Mouse (Mus musculus): Measurements from ENCODE around the gene Dock11.
A peak's percentile ranks its signal among the peaks of the same experiment; 100 is the strongest.

Gene Dock11

DNA sequence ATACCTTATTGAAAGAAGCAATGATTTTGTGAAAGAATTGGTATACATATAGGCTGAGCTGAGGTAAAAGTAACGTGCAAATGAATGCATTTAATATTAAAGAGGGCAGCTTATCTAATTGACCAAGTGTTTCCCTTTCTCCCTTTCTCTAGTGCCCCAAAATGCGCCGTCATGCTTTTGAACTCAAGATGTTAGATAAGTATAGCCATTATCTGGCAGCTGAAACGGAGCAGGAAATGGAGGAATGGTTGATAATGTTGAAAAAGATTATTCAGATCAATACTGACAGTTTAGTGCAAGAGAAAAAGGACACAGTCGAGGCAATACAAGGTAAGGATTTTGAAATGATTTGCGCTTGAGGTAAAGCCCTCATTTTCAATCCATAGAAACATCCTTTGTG, 74.5 kb downstream of the Dock11 start:
- H3K9me3 ChIP-seq (ENCODE audit: low read length), result no peaks in the 10 kb centered on the region
- H3K4me1 ChIP-seq (replicated peaks; ENCODE audit: low read depth, low read length), result no peaks in the 10 kb centered on the region
- no peak overlapping the region for H3K4me3 ChIP-seq (replicated peaks; ENCODE audit: low read length)
- no peaks in the 10 kb centered on the region for H3K27me3 ChIP-seq (ENCODE audit: insufficient read depth, low read length)
- TF ChIP-seq POU5F1 (IDR thresholded peaks at IDR 0.05; ENCODE audit: borderline replicate concordance, low read length) (no peak), NANOG (IDR thresholded peaks at IDR 0.05; ENCODE audit: borderline replicate concordance, low read length) (no peak), CTCF (conservative IDR thresholded peaks at IDR 0.05; ENCODE audit: low read length) (no peak)
- no peaks in the 10 kb centered on the region for H3K36me3 ChIP-seq (ENCODE audit: insufficient read depth, low read length)

DNA sequence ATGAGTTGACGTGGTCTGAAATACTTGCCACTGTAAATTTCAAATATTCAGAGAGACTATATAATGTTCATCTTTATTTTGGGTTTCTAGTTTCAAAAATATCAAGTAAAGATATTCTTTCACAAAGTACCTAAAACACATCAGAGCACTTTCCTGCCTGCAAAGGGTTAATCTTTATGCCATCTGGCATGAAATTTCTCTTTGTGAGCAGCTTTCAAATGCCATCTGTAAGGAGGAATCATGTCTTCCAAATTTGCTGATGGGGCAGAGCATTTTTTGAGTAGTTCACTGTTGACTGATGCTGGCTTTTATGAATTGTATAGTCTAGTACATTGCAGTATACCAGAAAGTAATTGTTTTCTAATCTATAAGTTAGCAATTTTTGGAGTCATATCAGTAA, 80.6 kb downstream of the Dock11 start:
- no peaks in the 10 kb centered on the region for H3K4me1 ChIP-seq (replicated peaks; ENCODE audit: low read depth, low read length)

DNA sequence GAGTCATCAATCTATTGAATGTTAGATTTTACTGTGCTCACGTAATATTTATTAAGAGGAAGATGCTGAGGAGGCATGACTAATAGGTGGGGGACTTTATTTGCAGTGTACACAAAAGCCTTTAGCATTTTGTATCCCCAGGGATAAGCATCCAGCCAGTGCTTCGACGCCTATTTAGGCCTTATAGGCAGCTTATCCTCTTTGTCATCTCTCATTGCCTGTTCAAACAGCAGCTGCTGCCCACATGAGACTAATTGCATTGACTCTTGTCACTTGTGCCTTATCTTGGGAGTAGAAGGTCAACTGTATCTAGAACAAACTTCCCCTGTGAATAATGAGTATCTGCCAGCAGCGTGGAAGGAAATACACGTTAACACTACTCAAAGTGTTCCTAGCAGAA, 88.0 kb downstream of the Dock11 start:
- Histone ChIP-seq H3K4me3 (replicated peaks; ENCODE audit: low read length) (no peak overlapping the region), H3K27me3 (ENCODE audit: insufficient read depth, low read length) (no peaks in the 10 kb centered on the region), H3K9me3 (ENCODE audit: low read length) (no peaks in the 10 kb centered on the region), H3K36me3 (ENCODE audit: insufficient read depth, low read length) (no peaks in the 10 kb centered on the region), H3K4me1 (replicated peaks; ENCODE audit: low read depth, low read length) (no peaks in the 10 kb centered on the region)
- TF ChIP-seq POU5F1 (IDR thresholded peaks at IDR 0.05; ENCODE audit: borderline replicate concordance, low read length) (no peak), CTCF (conservative IDR thresholded peaks at IDR 0.05; ENCODE audit: low read length) (no peak), NANOG (IDR thresholded peaks at IDR 0.05; ENCODE audit: borderline replicate concordance, low read length) (no peak)

More for the DNA sequence above, 80.6 kb downstream of the Dock11 start:
- H3K4me3 ChIP-seq (replicated peaks; ENCODE audit: low read length), result no peak overlapping the region
- no peaks in the 10 kb centered on the region for H3K36me3 ChIP-seq (ENCODE audit: insufficient read depth, low read length)
- TF ChIP-seq POU5F1 (IDR thresholded peaks at IDR 0.05; ENCODE audit: borderline replicate concordance, low read length), result no peak
- no peak for TF ChIP-seq NANOG (IDR thresholded peaks at IDR 0.05; ENCODE audit: borderline replicate concordance, low read length)
- TF ChIP-seq CTCF (conservative IDR thresholded peaks at IDR 0.05; ENCODE audit: low read length), result no peak
- no peaks in the 10 kb centered on the region for H3K27me3 ChIP-seq (ENCODE audit: insufficient read depth, low read length)
- H3K9me3 ChIP-seq (ENCODE audit: low read length), result no peaks in the 10 kb centered on the region

DNA sequence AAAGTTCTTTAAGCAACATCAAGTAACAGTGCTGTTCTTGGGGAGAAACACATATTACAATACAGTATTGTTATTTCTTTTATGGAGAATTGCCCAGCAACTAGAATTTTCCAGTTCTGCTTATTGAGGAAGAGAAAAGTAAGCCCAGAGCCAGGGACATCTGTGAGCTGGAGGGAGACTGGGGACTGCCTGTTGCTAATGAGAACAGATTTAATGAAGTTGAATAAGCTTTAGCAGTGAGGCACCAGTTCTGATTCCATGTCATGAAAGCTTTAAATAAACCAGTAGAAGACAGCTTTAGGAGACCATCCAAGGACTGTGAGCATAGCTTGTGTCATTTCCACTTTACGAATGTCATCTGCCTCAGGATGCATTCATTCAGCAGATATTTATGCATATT, 99.3 kb downstream of the Dock11 start:
- TF ChIP-seq NANOG (IDR thresholded peaks at IDR 0.05; ENCODE audit: borderline replicate concordance, low read length) (no peak), CTCF (conservative IDR thresholded peaks at IDR 0.05; ENCODE audit: low read length) (no peak), POU5F1 (IDR thresholded peaks at IDR 0.05; ENCODE audit: borderline replicate concordance, low read length) (no peak)
- no peaks in the 10 kb centered on the region for H3K27me3 ChIP-seq (ENCODE audit: insufficient read depth, low read length)
- no peaks in the 10 kb centered on the region for H3K36me3 ChIP-seq (ENCODE audit: insufficient read depth, low read length)
- H3K4me3 ChIP-seq (replicated peaks; ENCODE audit: low read length), result no peak overlapping the region
- no peaks in the 10 kb centered on the region for H3K9me3 ChIP-seq (ENCODE audit: low read length)
- H3K4me1 ChIP-seq (replicated peaks; ENCODE audit: low read depth, low read length), result no peaks in the 10 kb centered on the region

DNA sequence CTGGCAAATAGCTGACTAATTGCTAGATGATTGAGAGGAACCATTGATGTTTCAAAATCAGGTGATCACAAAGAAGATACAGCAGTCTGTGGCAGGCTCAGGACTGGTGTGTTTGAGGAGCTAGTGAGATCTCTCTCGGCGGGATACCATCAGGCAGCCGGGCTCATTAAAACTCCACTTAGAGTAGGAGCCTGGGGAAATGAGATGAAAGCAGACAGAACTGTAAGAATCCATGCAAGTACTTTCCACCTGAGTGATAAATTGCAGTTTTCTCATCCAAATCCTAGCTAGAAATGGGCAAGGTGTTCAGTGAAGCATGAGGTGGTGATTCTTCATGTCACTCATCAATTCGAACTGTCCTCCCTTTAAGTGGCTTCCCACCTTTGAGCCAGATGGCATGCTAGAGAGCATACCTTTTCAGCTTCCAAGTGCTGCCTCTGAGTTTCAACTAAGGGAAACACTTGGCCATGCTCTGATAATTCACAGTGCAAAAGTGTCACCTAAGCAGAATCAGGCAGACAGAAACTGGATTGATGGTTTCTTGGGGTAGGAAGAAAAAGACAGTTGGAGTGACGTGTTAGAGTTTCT, 102.0 kb downstream of the Dock11 start:
- TF ChIP-seq POU5F1 (IDR thresholded peaks at IDR 0.05; ENCODE audit: borderline replicate concordance, low read length) (no peak), NANOG (IDR thresholded peaks at IDR 0.05; ENCODE audit: borderline replicate concordance, low read length) (no peak), CTCF (conservative IDR thresholded peaks at IDR 0.05; ENCODE audit: low read length) (no peak)
- Histone ChIP-seq H3K4me1 (replicated peaks; ENCODE audit: low read depth, low read length) (no peaks in the 10 kb centered on the region), H3K36me3 (ENCODE audit: insufficient read depth, low read length) (no peaks in the 10 kb centered on the region), H3K4me3 (replicated peaks; ENCODE audit: low read length) (no peak overlapping the region), H3K9me3 (ENCODE audit: low read length) (no peaks in the 10 kb centered on the region), H3K27me3 (ENCODE audit: insufficient read depth, low read length) (no peaks in the 10 kb centered on the region)

DNA sequence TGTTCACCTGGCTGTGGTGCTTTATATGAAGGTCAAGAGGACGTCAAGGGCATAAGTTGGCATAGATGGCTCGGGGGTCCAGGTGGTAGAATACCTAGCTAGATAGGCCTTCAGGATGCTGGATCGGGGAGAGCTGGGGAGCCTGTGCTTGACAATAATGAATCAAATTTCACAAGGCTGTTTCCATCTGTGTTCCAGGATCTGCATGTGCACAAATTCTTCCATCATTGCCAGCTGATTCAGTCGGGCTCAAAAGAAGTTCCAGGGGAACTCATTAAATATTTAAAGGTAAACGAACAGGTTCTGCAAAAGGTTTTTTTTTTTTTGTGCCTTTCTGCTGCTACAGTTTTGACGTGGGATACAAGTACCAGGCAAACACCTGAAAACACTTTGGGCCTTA, 105.6 kb downstream of the Dock11 start:
- Histone ChIP-seq H3K4me3 (replicated peaks; ENCODE audit: low read length) (no peak overlapping the region), H3K9me3 (ENCODE audit: low read length) (no peaks in the 10 kb centered on the region), H3K4me1 (replicated peaks; ENCODE audit: low read depth, low read length) (no peaks in the 10 kb centered on the region), H3K36me3 (ENCODE audit: insufficient read depth, low read length) (no peaks in the 10 kb centered on the region), H3K27me3 (ENCODE audit: insufficient read depth, low read length) (no peaks in the 10 kb centered on the region)
- no peak for TF ChIP-seq NANOG (IDR thresholded peaks at IDR 0.05; ENCODE audit: borderline replicate concordance, low read length)
- no peak for TF ChIP-seq POU5F1 (IDR thresholded peaks at IDR 0.05; ENCODE audit: borderline replicate concordance, low read length)
- no peak for TF ChIP-seq CTCF (conservative IDR thresholded peaks at IDR 0.05; ENCODE audit: low read length)

DNA sequence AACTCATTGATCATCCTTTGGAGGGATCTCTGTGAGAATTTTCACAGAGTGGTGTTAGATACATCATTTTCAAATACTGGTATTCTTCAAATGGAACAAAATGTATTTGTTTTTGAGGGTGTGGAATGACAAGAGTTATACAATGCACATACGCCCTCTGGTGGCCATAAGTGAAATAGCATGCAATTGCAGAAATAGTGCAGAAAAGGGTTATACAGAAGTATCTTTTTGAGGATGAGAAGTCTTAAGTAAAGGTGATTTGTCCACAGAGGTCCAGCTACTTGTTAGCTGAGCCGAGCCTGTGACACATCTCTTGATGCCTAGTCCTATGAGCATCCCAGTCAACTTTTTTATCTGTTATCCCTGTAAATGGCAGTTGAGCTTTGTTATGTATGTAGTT, 108.4 kb downstream of the Dock11 start:
- H3K9me3 ChIP-seq (ENCODE audit: low read length), result no peaks in the 10 kb centered on the region
- no peak overlapping the region for H3K4me3 ChIP-seq (replicated peaks; ENCODE audit: low read length)
- TF ChIP-seq CTCF (conservative IDR thresholded peaks at IDR 0.05; ENCODE audit: low read length) (peak; percentile 51), POU5F1 (IDR thresholded peaks at IDR 0.05; ENCODE audit: borderline replicate concordance, low read length) (no peak)
- H3K36me3 ChIP-seq (ENCODE audit: insufficient read depth, low read length), result no peaks in the 10 kb centered on the region
- H3K4me1 ChIP-seq (replicated peaks; ENCODE audit: low read depth, low read length), result no peaks in the 10 kb centered on the region
- H3K27me3 ChIP-seq (ENCODE audit: insufficient read depth, low read length), result no peaks in the 10 kb centered on the region

DNA sequence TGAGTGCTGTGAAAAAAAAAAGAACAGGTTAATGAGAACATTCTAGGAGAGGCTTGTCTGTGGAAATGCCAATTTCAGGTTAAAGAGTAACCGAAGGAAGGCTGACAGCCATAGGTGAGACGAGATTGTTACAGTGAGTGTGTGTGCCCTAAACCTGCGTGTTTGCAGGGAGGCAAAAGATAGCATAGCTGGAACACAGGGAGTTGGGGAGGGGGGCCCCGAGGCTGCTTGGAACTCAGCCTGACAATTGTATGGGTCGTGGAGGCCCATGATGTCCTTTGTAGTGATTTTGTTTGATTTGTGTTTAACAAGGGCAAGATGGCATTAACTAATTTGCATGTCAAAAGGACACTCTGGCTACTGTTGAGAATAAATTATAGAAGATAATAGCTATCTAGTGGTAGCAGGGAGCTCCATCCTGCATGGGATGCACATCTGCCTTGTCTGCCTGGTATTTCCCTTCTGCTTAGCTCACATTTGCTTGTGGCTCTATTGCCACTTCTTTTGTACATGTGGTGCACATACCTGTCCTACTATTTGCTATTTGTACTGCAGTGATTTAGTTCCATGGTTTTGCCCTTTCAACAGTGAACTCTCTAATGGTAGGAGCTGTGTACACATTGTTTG, 109.3 kb downstream of the Dock11 start:
- no peaks in the 10 kb centered on the region for H3K9me3 ChIP-seq (ENCODE audit: low read length)
- no peaks in the 10 kb centered on the region for H3K4me1 ChIP-seq (replicated peaks; ENCODE audit: low read depth, low read length)
- no peaks in the 10 kb centered on the region for H3K27me3 ChIP-seq (ENCODE audit: insufficient read depth, low read length)
- no peaks in the 10 kb centered on the region for H3K36me3 ChIP-seq (ENCODE audit: insufficient read depth, low read length)
- no peak for TF ChIP-seq POU5F1 (IDR thresholded peaks at IDR 0.05; ENCODE audit: borderline replicate concordance, low read length)
- no peak for TF ChIP-seq NANOG (IDR thresholded peaks at IDR 0.05; ENCODE audit: borderline replicate concordance, low read length)
- no peak for TF ChIP-seq CTCF (conservative IDR thresholded peaks at IDR 0.05; ENCODE audit: low read length)
- no peak overlapping the region for H3K4me3 ChIP-seq (replicated peaks; ENCODE audit: low read length)

DNA sequence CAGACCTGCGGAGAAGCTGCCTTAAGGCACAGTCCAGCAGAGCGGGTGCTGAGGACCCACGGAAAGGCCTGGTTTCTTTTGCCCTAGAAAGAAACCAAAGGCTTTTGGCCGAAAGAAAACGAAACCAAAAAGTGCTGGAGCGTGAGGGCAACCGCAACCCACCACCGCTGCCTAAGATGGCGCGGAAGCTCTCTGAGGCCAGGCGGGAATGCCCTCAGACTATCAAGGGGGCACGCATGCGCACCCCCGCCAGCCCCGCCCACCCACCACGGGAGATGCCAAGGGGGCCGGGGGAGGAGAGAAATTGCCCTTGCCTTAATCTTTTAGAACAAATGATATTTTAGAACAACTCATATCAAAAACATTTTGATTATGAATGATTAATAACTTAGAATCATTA, 137.0 kb downstream of the Dock11 start:
- TF ChIP-seq NANOG (IDR thresholded peaks at IDR 0.05; ENCODE audit: borderline replicate concordance, low read length) (no peak), POU5F1 (IDR thresholded peaks at IDR 0.05; ENCODE audit: borderline replicate concordance, low read length) (no peak), CTCF (conservative IDR thresholded peaks at IDR 0.05; ENCODE audit: low read length) (no peak)
- Histone ChIP-seq H3K27me3 (ENCODE audit: insufficient read depth, low read length) (no peaks in the 10 kb centered on the region), H3K36me3 (ENCODE audit: insufficient read depth, low read length) (no peaks in the 10 kb centered on the region), H3K4me1 (replicated peaks; ENCODE audit: low read depth, low read length) (no peaks in the 10 kb centered on the region), H3K4me3 (replicated peaks; ENCODE audit: low read length) (peak overlapping the region; percentile 69), H3K9me3 (ENCODE audit: low read length) (no peaks in the 10 kb centered on the region)
